Comparison of ENCODE assay signal across 11 mouse cellular contexts in genomic region chr3:134033862-134034261, GRCm38 (mm10).
DNase-seq lines count a peak whose midpoint lies in the region; ATAC-seq and TF ChIP-seq lines count a peak whose summit lies in the region.
"Had no signal": no experiment of that assay in that cellular context is flagged by ENCODE, and none has a peak within 500 bp of the region (broad histone marks: within the 10 kb centered on the region; RNA-seq: fewer than 3 reads in every experiment).

No protein-coding gene starts in this region.

- no peaks in the 10 kb centered on the region for H3K36me3 ChIP-seq in liver, postnatal 0 days (replicated peaks; ENCODE audit: insufficient read depth, low read length)
- no peaks in the 10 kb centered on the region for H3K36me3 ChIP-seq in midbrain, embryonic 16.5 days (ENCODE audit: control insufficient read depth, insufficient read depth, low read length)
- H3K36me3 ChIP-seq: midbrain, embryonic 15.5 days had no signal

- no peak overlapping the region for H3K27ac ChIP-seq in liver, postnatal 0 days (ENCODE audit: low read depth)
- no peak overlapping the region for H3K27ac ChIP-seq in midbrain, embryonic 16.5 days (ENCODE audit: low read length)
- H3K27ac ChIP-seq: hindbrain, embryonic 14.5 days; midbrain, embryonic 15.5 days had no signal

- ATAC-seq in liver, postnatal 0 days = no peak
- no peak for ATAC-seq in midbrain, embryonic 16.5 days
- ATAC-seq: midbrain, embryonic 15.5 days had no signal

- intact Hi-C loops in left cerebral cortex, postnatal 14 days (cut with DNase I) = no loop called here

- no peaks in the 10 kb centered on the region for H3K4me1 ChIP-seq in liver, postnatal 0 days (ENCODE audit: insufficient read depth)
- no peaks in the 10 kb centered on the region for H3K4me1 ChIP-seq in midbrain, embryonic 16.5 days (ENCODE audit: control insufficient read depth, insufficient read depth, low read length)
- H3K4me1 ChIP-seq: midbrain, embryonic 15.5 days had no signal

- TF ChIP-seq CTCF in brain, embryonic 14.5 days (IDR thresholded peaks at IDR 0.05; ENCODE audit: borderline replicate concordance, extremely low read depth, insufficient read depth, insufficient read length) = no peak
- TF ChIP-seq CTCF in liver, postnatal 0 days (IDR thresholded peaks at IDR 0.05; ENCODE audit: low read depth) = no peak

- TF ChIP-seq POLR2A in brain, embryonic 14.5 days (IDR thresholded peaks at IDR 0.05; ENCODE audit: borderline replicate concordance, extremely low read depth, insufficient read depth, insufficient read length, poor library complexity, severe bottlenecking) = no peak

- no peaks in the 10 kb centered on the region for H3K9me3 ChIP-seq in liver, postnatal 0 days (ENCODE audit: low read length)
- H3K9me3 ChIP-seq in midbrain, embryonic 16.5 days (replicated peaks; ENCODE audit: control insufficient read depth, low read length, poor library complexity, severe bottlenecking) = no peaks in the 10 kb centered on the region
- H3K9me3 ChIP-seq: midbrain, embryonic 15.5 days had no signal

- no peaks in the 10 kb centered on the region for H3K27me3 ChIP-seq in liver, postnatal 0 days (ENCODE audit: insufficient read depth, low read length)
- no peaks in the 10 kb centered on the region for H3K27me3 ChIP-seq in midbrain, embryonic 16.5 days (ENCODE audit: control insufficient read depth, insufficient read depth, low read depth, low read length)
- H3K27me3 ChIP-seq: midbrain, embryonic 15.5 days had no signal

- DNase-seq in 3134 (ENCODE audit: extremely low read depth, insufficient read length, low spot score) (peak; percentile 70), 416B (ENCODE audit: low read depth) (peak; percentile 91)
- peak; percentile 6 for DNase-seq in brain, embryonic 14.5 days (ENCODE audit: low read depth)
- DNase-seq in left cerebral cortex, postnatal 14 days (ENCODE audit: low spot score in 2 of 2) = peak; percentile 52 to 77
- no peak for DNase-seq in liver, postnatal 0 days
- no peak for DNase-seq in cerebellum, postnatal 25 days
- DNase-seq: cerebellum, adult 18-20 months; lung, adult 18-20 months had no signal

- H3K4me2 ChIP-seq in liver, postnatal 0 days (ENCODE audit: low read depth, low read length) = no peak overlapping the region
- H3K4me2 ChIP-seq in midbrain, embryonic 16.5 days (ENCODE audit: low read length) = no peak overlapping the region
- H3K4me2 ChIP-seq: hindbrain, embryonic 14.5 days; midbrain, embryonic 15.5 days had no signal

- H3K9ac ChIP-seq in liver, postnatal 0 days (replicated peaks) = no peak overlapping the region
- no peak overlapping the region for H3K9ac ChIP-seq in midbrain, embryonic 16.5 days (ENCODE audit: low read depth, low read length)
- H3K9ac ChIP-seq: hindbrain, embryonic 14.5 days; midbrain, embryonic 15.5 days had no signal

- no peak overlapping the region for H3K4me3 ChIP-seq in liver, postnatal 0 days (ENCODE audit: low read depth, low read length)
- H3K4me3 ChIP-seq in midbrain, embryonic 16.5 days (ENCODE audit: low read depth, low read length) = no peak overlapping the region
- H3K4me3 ChIP-seq: midbrain, embryonic 15.5 days had no signal

- TF ChIP-seq EP300 in liver, postnatal 0 days (IDR thresholded peaks at IDR 0.05; ENCODE audit: low read depth) = no peak

- 54% methylated on average over 5 of the region's 5 CpGs for WGBS in liver, postnatal 0 days (ENCODE audit: insufficient replicate concordance)
- WGBS in midbrain, embryonic 16.5 days = 73% methylated on average over 5 of the region's 5 CpGs

Comparison
In these comparisons a context has a peak if more than half of its experiments do, and no peak if none do; other contexts are left out.
1. DNase-seq: peak in 3134 (single experiment), 416B (single experiment), brain, embryonic 14.5 days (single experiment) and left cerebral cortex, postnatal 14 days (2 of 2); none in liver, postnatal 0 days (single experiment) and cerebellum, postnatal 25 days (0 of 2).